Mouse (Mus musculus): ENCODE measurements at regions not wholly inside any gene's neighbourhood (a gene's known extent, or its start where the extent isn't known, plus 50 kb on each side); places are given as distances from the start of the nearest gene placed in this dataset.

DNA sequence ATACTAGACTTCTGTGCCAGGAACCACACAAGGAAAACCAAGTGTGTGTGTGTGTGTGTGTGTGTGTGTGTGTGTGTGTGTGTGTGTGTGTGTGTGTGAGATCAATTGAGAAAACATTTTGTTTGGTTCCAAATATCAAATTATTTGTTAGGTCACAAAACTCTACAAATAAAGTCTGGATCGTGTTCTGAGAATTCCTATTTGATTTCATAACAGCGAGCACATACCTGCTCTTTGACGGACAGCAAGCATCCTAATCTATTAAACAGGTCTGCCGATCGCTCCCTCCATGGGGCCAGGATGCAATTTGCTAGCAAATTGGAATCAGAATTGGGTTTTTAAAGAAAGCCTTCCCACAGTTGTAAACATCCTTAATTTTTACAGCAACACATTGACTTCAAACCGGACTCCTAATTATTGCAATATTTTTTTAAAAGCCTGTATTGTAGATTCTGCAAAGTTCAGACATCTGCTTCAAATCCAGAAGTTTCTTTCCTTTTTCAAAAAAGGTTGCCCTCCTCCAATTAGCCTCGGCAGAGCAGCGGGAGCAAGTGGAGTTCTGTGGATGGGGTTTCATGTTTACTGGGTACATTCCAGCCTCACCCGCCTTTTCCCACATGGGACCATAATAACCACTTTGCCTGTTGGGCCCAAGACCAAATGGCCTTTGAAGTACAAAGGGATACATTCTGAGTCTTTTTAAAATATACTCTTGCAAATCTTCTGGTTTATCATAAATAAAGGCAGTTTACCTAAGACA lies 223.2 kb downstream of the Fam49a start:
- no peak overlapping the region for H3K4me2 ChIP-seq (replicated peaks; ENCODE audit: low read depth, low read length)
- H3K9ac ChIP-seq (ENCODE audit: low read depth, low read length), result no peak overlapping the region
- ATAC-seq (ENCODE audit: low FRiP score) (no peak), DNase-seq (ENCODE audit: low spot score) (no peak)
- no peaks in the 10 kb centered on the region for H3K36me3 ChIP-seq (ENCODE audit: control insufficient read depth, insufficient read depth, low read length)
- H3K27ac ChIP-seq (ENCODE audit: low read depth, low read length), result no peak overlapping the region
- H3K4me3 ChIP-seq (ENCODE audit: low read depth, low read length), result no peak overlapping the region
- no peaks in the 10 kb centered on the region for H3K27me3 ChIP-seq (ENCODE audit: control insufficient read depth, insufficient read depth, low read length)
- no peaks in the 10 kb centered on the region for H3K9me3 ChIP-seq (ENCODE audit: control insufficient read depth, low read length)
- 78% methylated on average over 9 of the region's 9 CpGs for WGBS
- H3K4me1 ChIP-seq (replicated peaks; ENCODE audit: control insufficient read depth, insufficient read depth, low read length), result no peaks in the 10 kb centered on the region

GRCm38 (mm10) chr12:12480451-12480850 lies 218.5 kb downstream of the Fam49a start:
- ATAC-seq (ENCODE audit: low FRiP score) (no peak), DNase-seq (ENCODE audit: low spot score) (no peak)
- Histone ChIP-seq H3K9ac (ENCODE audit: low read depth, low read length) (no peak overlapping the region), H3K4me2 (replicated peaks; ENCODE audit: low read depth, low read length) (no peak overlapping the region), H3K27me3 (ENCODE audit: control insufficient read depth, insufficient read depth, low read length) (no peaks in the 10 kb centered on the region), H3K4me1 (replicated peaks; ENCODE audit: control insufficient read depth, insufficient read depth, low read length) (no peaks in the 10 kb centered on the region), H3K27ac (ENCODE audit: low read depth, low read length) (no peak overlapping the region), H3K36me3 (ENCODE audit: control insufficient read depth, insufficient read depth, low read length) (no peaks in the 10 kb centered on the region), H3K4me3 (ENCODE audit: low read depth, low read length) (no peak overlapping the region), H3K9me3 (ENCODE audit: control insufficient read depth, low read length) (no peaks in the 10 kb centered on the region)
- WGBS, result 86% methylated on average over 2 of the region's 2 CpGs

DNA sequence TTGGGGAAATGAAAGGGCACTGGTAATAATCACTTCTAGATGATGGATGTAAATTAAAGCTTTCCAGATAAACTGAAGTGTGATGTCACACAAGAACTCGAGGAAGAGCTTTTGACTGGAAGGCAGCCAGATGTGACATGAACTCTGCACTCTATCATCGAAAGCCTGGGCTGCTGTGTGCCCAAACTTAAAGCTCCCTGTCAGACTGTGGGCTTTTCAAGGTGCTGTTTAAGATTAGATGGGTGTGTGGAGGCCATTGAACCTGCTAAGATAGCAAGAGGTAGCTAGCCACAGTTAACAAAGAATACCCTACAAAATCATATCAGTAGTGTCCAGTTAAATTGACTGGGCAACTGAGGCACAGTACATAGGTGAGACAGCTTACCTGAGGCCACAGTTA lies 190.1 kb downstream of the Fam49a start:
- H3K9ac ChIP-seq (ENCODE audit: low read depth, low read length), result no peak overlapping the region
- H3K4me3 ChIP-seq (ENCODE audit: low read depth, low read length), result no peak overlapping the region
- H3K4me2 ChIP-seq (replicated peaks; ENCODE audit: low read depth, low read length), result no peak overlapping the region
- DNase-seq (ENCODE audit: low spot score), result no peak
- no peaks in the 10 kb centered on the region for H3K36me3 ChIP-seq (ENCODE audit: control insufficient read depth, insufficient read depth, low read length)
- no peak for ATAC-seq (ENCODE audit: low FRiP score)
- H3K9me3 ChIP-seq (ENCODE audit: control insufficient read depth, low read length), result no peaks in the 10 kb centered on the region
- H3K4me1 ChIP-seq (replicated peaks; ENCODE audit: control insufficient read depth, insufficient read depth, low read length), result no peaks in the 10 kb centered on the region
- H3K27me3 ChIP-seq (ENCODE audit: control insufficient read depth, insufficient read depth, low read length), result no peaks in the 10 kb centered on the region
- H3K27ac ChIP-seq (ENCODE audit: low read depth, low read length), result no peak overlapping the region
- 82% methylated on average over 2 of the region's 2 CpGs for WGBS

GRCm38 (mm10) chr12:12446768-12447167 lies 184.8 kb downstream of the Fam49a start:
- no peak for DNase-seq (ENCODE audit: low spot score)
- 63% methylated on average over 2 of the region's 2 CpGs for WGBS

DNA sequence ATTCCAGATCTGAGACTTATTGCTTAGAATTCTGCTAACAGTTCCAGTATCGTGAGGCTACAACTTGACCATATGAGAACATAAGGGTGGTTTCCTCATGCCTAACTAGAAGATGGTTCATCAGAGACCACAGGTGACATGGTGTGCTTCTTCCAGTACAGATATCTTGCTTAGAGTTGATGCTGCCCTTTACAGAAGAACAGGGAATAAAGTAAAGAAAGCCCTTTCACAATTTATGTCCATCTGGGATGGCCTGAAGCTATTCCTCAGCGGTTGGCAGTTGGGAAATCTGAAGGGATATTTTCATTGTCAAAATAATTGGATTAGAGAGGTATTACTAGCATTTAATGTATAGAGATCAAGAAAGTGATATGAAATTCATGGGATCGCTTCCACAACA lies 184.3 kb downstream of the Fam49a start:
- Histone ChIP-seq H3K27ac (ENCODE audit: low read depth, low read length) (no peak overlapping the region), H3K36me3 (ENCODE audit: control insufficient read depth, insufficient read depth, low read length) (no peaks in the 10 kb centered on the region), H3K4me3 (ENCODE audit: low read depth, low read length) (no peak overlapping the region), H3K9me3 (ENCODE audit: control insufficient read depth, low read length) (no peaks in the 10 kb centered on the region), H3K9ac (ENCODE audit: low read depth, low read length) (no peak overlapping the region), H3K27me3 (ENCODE audit: control insufficient read depth, insufficient read depth, low read length) (no peaks in the 10 kb centered on the region), H3K4me1 (replicated peaks; ENCODE audit: control insufficient read depth, insufficient read depth, low read length) (no peaks in the 10 kb centered on the region), H3K4me2 (replicated peaks; ENCODE audit: low read depth, low read length) (no peak overlapping the region)
- no peak for ATAC-seq (ENCODE audit: low FRiP score)
- 94% methylated on average over 3 of the region's 3 CpGs for WGBS
- no peak for DNase-seq (ENCODE audit: low spot score)

More at GRCm38 (mm10) chr12:12446768-12447167, 184.8 kb downstream of the Fam49a start:
- Histone ChIP-seq H3K4me1 (replicated peaks; ENCODE audit: control insufficient read depth, insufficient read depth, low read length) (no peaks in the 10 kb centered on the region), H3K36me3 (ENCODE audit: control insufficient read depth, insufficient read depth, low read length) (no peaks in the 10 kb centered on the region), H3K9me3 (ENCODE audit: control insufficient read depth, low read length) (no peaks in the 10 kb centered on the region), H3K4me3 (ENCODE audit: low read depth, low read length) (no peak overlapping the region), H3K9ac (ENCODE audit: low read depth, low read length) (no peak overlapping the region), H3K4me2 (replicated peaks; ENCODE audit: low read depth, low read length) (no peak overlapping the region), H3K27ac (ENCODE audit: low read depth, low read length) (no peak overlapping the region), H3K27me3 (ENCODE audit: control insufficient read depth, insufficient read depth, low read length) (no peaks in the 10 kb centered on the region)
- ATAC-seq (ENCODE audit: low FRiP score), result no peak

DNA sequence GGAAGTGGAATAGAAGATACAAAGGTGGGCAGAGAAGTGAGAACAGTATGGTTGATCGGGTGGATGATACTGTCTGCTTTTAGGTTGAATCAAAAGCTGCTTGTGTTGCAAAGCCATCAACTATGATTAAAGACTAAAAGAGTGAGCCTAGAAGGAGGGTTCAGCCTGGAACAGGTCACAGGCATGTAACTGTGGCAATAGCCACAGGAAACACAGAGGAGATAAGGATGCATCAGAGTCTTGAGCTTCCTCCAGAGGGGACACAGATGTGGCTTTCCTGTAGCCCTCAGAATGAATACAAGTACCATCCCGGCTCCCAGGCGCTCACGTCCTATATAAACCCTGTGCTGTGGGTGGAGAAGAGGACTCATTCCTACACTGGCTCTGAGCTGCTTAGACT lies 180.9 kb downstream of the Fam49a start:
- Histone ChIP-seq H3K9ac (ENCODE audit: low read depth, low read length) (no peak overlapping the region), H3K36me3 (ENCODE audit: control insufficient read depth, insufficient read depth, low read length) (no peaks in the 10 kb centered on the region), H3K4me1 (replicated peaks; ENCODE audit: control insufficient read depth, insufficient read depth, low read length) (no peaks in the 10 kb centered on the region), H3K9me3 (ENCODE audit: control insufficient read depth, low read length) (no peaks in the 10 kb centered on the region), H3K4me3 (ENCODE audit: low read depth, low read length) (no peak overlapping the region), H3K27ac (ENCODE audit: low read depth, low read length) (no peak overlapping the region), H3K27me3 (ENCODE audit: control insufficient read depth, insufficient read depth, low read length) (no peaks in the 10 kb centered on the region), H3K4me2 (replicated peaks; ENCODE audit: low read depth, low read length) (no peak overlapping the region)
- ATAC-seq (ENCODE audit: low FRiP score) (no peak), DNase-seq (ENCODE audit: low spot score) (no peak)
- 88% methylated on average over 4 of the region's 4 CpGs for WGBS

DNA sequence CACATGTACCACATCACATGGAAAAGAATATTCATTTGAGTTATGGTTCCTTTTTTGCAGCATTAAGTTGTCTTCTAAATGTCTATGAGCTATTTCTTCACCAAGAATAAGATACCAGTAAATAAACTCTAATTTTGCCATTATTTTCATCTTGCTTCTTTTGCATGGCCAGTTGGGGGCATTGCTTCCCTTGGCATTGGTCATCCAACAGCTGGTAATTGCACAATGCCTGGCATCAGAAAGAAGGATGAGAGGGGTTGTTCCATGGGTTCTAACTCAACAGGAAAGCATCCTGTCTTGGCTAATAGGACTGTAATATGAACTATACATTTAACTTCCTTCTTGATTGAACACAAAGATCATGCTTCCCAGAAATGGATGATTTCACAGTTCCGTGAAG lies 174.4 kb downstream of the Fam49a start:
- H3K36me3 ChIP-seq (ENCODE audit: control insufficient read depth, insufficient read depth, low read length), result no peaks in the 10 kb centered on the region
- no peak overlapping the region for H3K9ac ChIP-seq (ENCODE audit: low read depth, low read length)
- no peak for ATAC-seq (ENCODE audit: low FRiP score)

GRCm38 (mm10) chr12:12432597-12432996 lies 170.7 kb downstream of the Fam49a start:
- H3K4me3 ChIP-seq (ENCODE audit: low read depth, low read length), result no peak overlapping the region
- no peaks in the 10 kb centered on the region for H3K27me3 ChIP-seq (ENCODE audit: control insufficient read depth, insufficient read depth, low read length)
- no peaks in the 10 kb centered on the region for H3K4me1 ChIP-seq (replicated peaks; ENCODE audit: control insufficient read depth, insufficient read depth, low read length)
- DNase-seq (ENCODE audit: low spot score), result no peak
- no peaks in the 10 kb centered on the region for H3K9me3 ChIP-seq (ENCODE audit: control insufficient read depth, low read length)
- WGBS, result 95% methylated on average over 1 of the region's 1 CpGs
- no peak for ATAC-seq (ENCODE audit: low FRiP score)
- no peaks in the 10 kb centered on the region for H3K36me3 ChIP-seq (ENCODE audit: control insufficient read depth, insufficient read depth, low read length)
- no peak overlapping the region for H3K27ac ChIP-seq (ENCODE audit: low read depth, low read length)
- no peak overlapping the region for H3K4me2 ChIP-seq (replicated peaks; ENCODE audit: low read depth, low read length)
- no peak overlapping the region for H3K9ac ChIP-seq (ENCODE audit: low read depth, low read length)

More for the DNA sequence above, 174.4 kb downstream of the Fam49a start:
- DNase-seq (ENCODE audit: low spot score), result no peak
- H3K27ac ChIP-seq (ENCODE audit: low read depth, low read length), result no peak overlapping the region
- no peak overlapping the region for H3K4me3 ChIP-seq (ENCODE audit: low read depth, low read length)
- H3K9me3 ChIP-seq (ENCODE audit: control insufficient read depth, low read length), result no peaks in the 10 kb centered on the region
- H3K4me2 ChIP-seq (replicated peaks; ENCODE audit: low read depth, low read length), result no peak overlapping the region
- H3K27me3 ChIP-seq (ENCODE audit: control insufficient read depth, insufficient read depth, low read length), result no peaks in the 10 kb centered on the region
- WGBS, result 97% methylated on average over 1 of the region's 1 CpGs
- no peaks in the 10 kb centered on the region for H3K4me1 ChIP-seq (replicated peaks; ENCODE audit: control insufficient read depth, insufficient read depth, low read length)
